Mouse (Mus musculus) CH12.LX (cell line): Measurements from ENCODE around the gene Bora. TPM values are rescaled to one million over a fixed set of nuclear protein-coding genes. Genes with fewer than 3 reads are reported as not detected.

ENCODE experiments used
- DNase-seq: peaks from one replicate; pipeline ENCODE4 v3.0.0-alpha.2; 2013; ENCODE audit errors: extremely low read depth
- H3K27ac ChIP-seq: 2 replicates; pipeline ENCODE4 v1.5.1; 2012; ENCODE audit warnings: low read depth, mild to moderate bottlenecking, control low read depth, moderate library complexity; ENCODE audit not compliant: insufficient read depth
- H3K27me3 ChIP-seq: replicated peaks from 2 replicates; pipeline ENCODE3; 2012; ENCODE audit warnings: inconsistent platforms
- H3K36me3 ChIP-seq, 2 experiments: replicated peaks in 1 of 2; 2 replicates each; pipeline versions ENCODE3 to v1.6.1; 2012; ENCODE audit warnings: inconsistent platforms in 1 of 2, low read length in 1 of 2, mild to moderate bottlenecking in 1 of 2, mixed read lengths in 1 of 2, moderate library complexity in 1 of 2; ENCODE audit not compliant: control insufficient read depth in 1 of 2, insufficient read depth in 1 of 2
- H3K4me1 ChIP-seq, 2 experiments: 2 replicates each; pipeline ENCODE4 v1.6.1; 2012; ENCODE audit warnings: inconsistent platforms in 1 of 2, moderate library complexity in 1 of 2; ENCODE audit not compliant: insufficient read depth in 2 of 2, control insufficient read depth in 1 of 2
- H3K4me2 ChIP-seq: 2 replicates; pipeline ENCODE4 v1.6.1; 2012; ENCODE audit warnings: low read depth, mild to moderate bottlenecking, control low read depth; ENCODE audit not compliant: poor library complexity, insufficient read depth, severe bottlenecking
- H3K4me3 ChIP-seq, 3 experiments: fragments of 150-350 bp in 1 of 3; sonication (generic) in 1 of 3; replicated peaks in 1 of 3; 2 replicates each; pipeline versions ENCODE3 to v1.5.1; 2011 to 2012; ENCODE audit warnings: low read depth in 2 of 3, low read length in 2 of 3, mild to moderate bottlenecking in 2 of 3, moderate library complexity in 2 of 3, control low read depth in 1 of 3, improper control_type of control experiment in 1 of 3, inconsistent platforms in 1 of 3, mixed read lengths in 1 of 3; ENCODE audit not compliant: poor library complexity in 1 of 3
- H3K79me2 ChIP-seq: replicated peaks from 2 replicates; pipeline ENCODE4 v1.6.1; 2012; ENCODE audit warnings: mild to moderate bottlenecking, moderate library complexity; ENCODE audit not compliant: control insufficient read depth, poor library complexity, insufficient read depth, severe bottlenecking; ENCODE audit errors: extremely low read depth
- H3K9ac ChIP-seq: 2 replicates; pipeline ENCODE4 v1.6.1; 2012; ENCODE audit warnings: low read depth, mild to moderate bottlenecking, control low read depth, moderate library complexity; ENCODE audit not compliant: insufficient read depth
- H3K9me3 ChIP-seq: replicated peaks from 2 replicates; pipeline ENCODE3; 2012; ENCODE audit warnings: low read length, inconsistent platforms, mixed read lengths
- BHLHE40 ChIP-seq: IDR thresholded peaks from 2 replicates; pipeline ENCODE4 v1.6.1; 2011; ENCODE audit warnings: mild to moderate bottlenecking, low read depth, low read length, improper control_type of control experiment
- CTCF ChIP-seq, 2 experiments: IDR thresholded peaks in 1 of 2; conservative IDR thresholded peaks in 1 of 2; 2 replicates each; pipeline ENCODE4 v1.5.1; 2011 to 2012; ENCODE audit warnings: low read depth in 2 of 2, low read length in 2 of 2, improper control_type of control experiment in 1 of 2, inconsistent platforms in 1 of 2, mild to moderate bottlenecking in 1 of 2, moderate library complexity in 1 of 2
- E2F4 ChIP-seq: IDR thresholded peaks from 2 replicates; pipeline ENCODE4 v1.6.1; 2011; ENCODE audit warnings: low read depth, low read length, improper control_type of control experiment; ENCODE audit not compliant: insufficient replicate concordance
- ETS1 ChIP-seq: conservative IDR thresholded peaks from 2 replicates; pipeline ENCODE4 v1.6.1; 2012; ENCODE audit warnings: low read depth, mild to moderate bottlenecking, inconsistent platforms, low read length, improper control_type of control experiment, moderate library complexity
- GABPA ChIP-seq: IDR thresholded peaks from 2 replicates; pipeline ENCODE4 v1.6.1; 2012; ENCODE audit warnings: low read depth, low read length, improper control_type of control experiment, inconsistent platforms; ENCODE audit not compliant: insufficient replicate concordance
- IRF4 ChIP-seq: IDR thresholded peaks from 2 replicates; pipeline ENCODE4 v1.6.1; 2014; ENCODE audit warnings: low read depth, mild to moderate bottlenecking, inconsistent platforms, low read length, improper control_type of control experiment
- JUN ChIP-seq: IDR thresholded peaks from 2 replicates; pipeline ENCODE4 v1.6.1; 2011; ENCODE audit warnings: low read depth, mild to moderate bottlenecking, low read length, improper control_type of control experiment, moderate library complexity; ENCODE audit not compliant: insufficient read depth
- JUND ChIP-seq: conservative IDR thresholded peaks from 2 replicates; pipeline ENCODE4 v1.6.1; 2011; ENCODE audit warnings: low read depth, low read length, improper control_type of control experiment
- MAFK ChIP-seq: IDR thresholded peaks from 2 replicates; pipeline ENCODE4 v1.6.1; 2011; ENCODE audit warnings: low read length, improper control_type of control experiment; ENCODE audit not compliant: insufficient replicate concordance
- MYC ChIP-seq: IDR thresholded peaks from 2 replicates; pipeline ENCODE4 v1.6.1; 2011; ENCODE audit warnings: low read depth, mild to moderate bottlenecking, improper control_type of control experiment, low read length
- NELFE ChIP-seq: IDR thresholded peaks from 2 replicates; pipeline ENCODE4 v1.6.1; 2011; ENCODE audit warnings: low read depth, low read length, improper control_type of control experiment
- NRF1 ChIP-seq: IDR thresholded peaks from 2 replicates; pipeline ENCODE4 v1.6.1; 2014; ENCODE audit warnings: low read depth, mild to moderate bottlenecking, inconsistent platforms, low read length, improper control_type of control experiment, moderate library complexity
- POLR2AphosphoS2 ChIP-seq: IDR thresholded peaks from 2 replicates; pipeline ENCODE4 v1.6.1; 2011; ENCODE audit warnings: low read depth, low read length, improper control_type of control experiment
- RCOR1 ChIP-seq: conservative IDR thresholded peaks from 2 replicates; pipeline ENCODE4 v1.6.1; 2012; ENCODE audit warnings: low read depth, mild to moderate bottlenecking, inconsistent platforms, low read length, improper control_type of control experiment
- SMC3 ChIP-seq: IDR thresholded peaks from 2 replicates; pipeline ENCODE4 v1.6.1; 2011; ENCODE audit warnings: low read depth, low read length, improper control_type of control experiment
- TBP ChIP-seq: conservative IDR thresholded peaks from 2 replicates; pipeline ENCODE4 v1.6.1; 2011; ENCODE audit warnings: low read depth, low read length, improper control_type of control experiment
- TCF12 ChIP-seq: IDR thresholded peaks from 2 replicates; pipeline ENCODE4 v1.6.1; 2014; ENCODE audit warnings: low read depth, mild to moderate bottlenecking, inconsistent platforms, low read length, improper control_type of control experiment
- USF1 ChIP-seq: IDR thresholded peaks from 2 replicates; pipeline ENCODE4 v1.6.1; 2014; ENCODE audit warnings: low read depth, mild to moderate bottlenecking, inconsistent platforms, low read length, improper control_type of control experiment
- ZNF384 ChIP-seq: IDR thresholded peaks from 2 replicates; pipeline ENCODE4 v1.6.1; 2012; ENCODE audit warnings: low read depth, low read length, improper control_type of control experiment, inconsistent platforms
- dilution Hi-C: fragments of 300-500 bp; cut with MboI; formaldehyde crosslinking; loops from 2 replicates; pipeline ENCODE4 v1.14.3; 2020; ENCODE audit warnings: low sequenced_read_pairs; ENCODE audit not compliant: extremely low pct_unique_long_range_greater_than_20kb, extremely low pct_ligation_motif_present
- in situ Hi-C: fragments of 300-500 bp; cut with MboI; formaldehyde crosslinking; loops from 3 replicates; pipeline ENCODE4 v1.14.3; 2019; ENCODE audit warnings: low sequenced_read_pairs, low pct_ligation_motif_present, low pct_unique_long_range_greater_than_20kb, mixed read lengths
- polyA plus RNA-seq: library from polyadenylated mRNA; unstranded; fragments of >175 nt; gene quantifications from 2 replicates; pipeline ENCODE4 v1.2.1, GENCODE M21; 2012; ENCODE audit warnings: low read depth; ENCODE audit not compliant: insufficient read length
- total RNA-seq, 2 experiments: library from RNA; depleted of rRNA; stranded (reverse); fragments of 300-350 nt in 1 of 2; fragments of >200 nt in 1 of 2; gene quantifications; 2 replicates each; pipeline ENCODE4 v1.2.3; 2012 to 2014

Gene Bora
- total and polyA plus RNA-seq, 3 experiments = 27.9 to 49.3 (median 44.7) TPM

DNA sequence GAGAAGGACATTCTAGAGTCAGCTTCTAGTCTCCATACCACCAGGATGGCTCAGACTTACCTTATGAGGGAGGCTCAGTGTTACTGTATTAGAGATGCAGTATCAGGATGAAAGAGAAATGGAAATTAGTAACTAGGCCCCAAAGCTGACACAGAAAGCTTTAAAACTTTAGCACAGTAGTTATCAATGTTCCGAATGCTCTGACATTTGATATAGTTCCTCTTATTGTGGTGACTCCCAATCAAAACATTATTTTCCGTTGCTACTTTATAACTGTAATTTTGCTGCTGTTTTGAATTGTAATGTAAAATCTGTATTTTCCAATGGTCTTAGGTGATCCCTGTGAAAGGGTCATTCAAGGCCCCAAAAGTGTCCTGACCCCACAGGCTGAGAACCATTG, 60.6 kb downstream of the Bora start:
- no peak for DNase-seq
- Histone ChIP-seq H3K79me2 (peaks cover 6% of the 10 kb centered on the region), H3K4me3 (no peak overlapping the region), H3K36me3 (peaks cover 62 to 85% of the 10 kb centered on the region in 2 experiments), H3K9ac (no peak overlapping the region), H3K27me3 (no peaks in the 10 kb centered on the region)
- no peak for TF ChIP-seq BHLHE40
- no peak for TF ChIP-seq JUN
- no peak for TF ChIP-seq CTCF (conservative IDR thresholded peaks at IDR 0.05 in 1 of 2, IDR thresholded peaks at IDR 0.05 in 1 of 2; ENCODE audit: low read depth in 2 of 2, low read length in 2 of 2)
- TF ChIP-seq TBP = no peak
- no peak for TF ChIP-seq GABPA
- no peak for TF ChIP-seq JUND
- no peak for TF ChIP-seq MYC
- TF ChIP-seq NELFE = no peak
- TF ChIP-seq ZNF384 = no peak
- no peak for TF ChIP-seq ETS1
- no peak for TF ChIP-seq POLR2AphosphoS2
- TF ChIP-seq NRF1 = no peak
- no peak for TF ChIP-seq E2F4
- TF ChIP-seq SMC3 = no peak
- TF ChIP-seq, all 38 proteins: peak for 0
- H3K4me2 ChIP-seq = no peak overlapping the region
- no peak overlapping the region for H3K27ac ChIP-seq
- dilution Hi-C loops = no loop called here
- in situ Hi-C loops = no loop called here
- peaks cover 0 to 2% of the 10 kb centered on the region in 2 experiments; a peak in 1 of 4 replicates for H3K4me1 ChIP-seq
- no peaks in the 10 kb centered on the region for H3K9me3 ChIP-seq

DNA sequence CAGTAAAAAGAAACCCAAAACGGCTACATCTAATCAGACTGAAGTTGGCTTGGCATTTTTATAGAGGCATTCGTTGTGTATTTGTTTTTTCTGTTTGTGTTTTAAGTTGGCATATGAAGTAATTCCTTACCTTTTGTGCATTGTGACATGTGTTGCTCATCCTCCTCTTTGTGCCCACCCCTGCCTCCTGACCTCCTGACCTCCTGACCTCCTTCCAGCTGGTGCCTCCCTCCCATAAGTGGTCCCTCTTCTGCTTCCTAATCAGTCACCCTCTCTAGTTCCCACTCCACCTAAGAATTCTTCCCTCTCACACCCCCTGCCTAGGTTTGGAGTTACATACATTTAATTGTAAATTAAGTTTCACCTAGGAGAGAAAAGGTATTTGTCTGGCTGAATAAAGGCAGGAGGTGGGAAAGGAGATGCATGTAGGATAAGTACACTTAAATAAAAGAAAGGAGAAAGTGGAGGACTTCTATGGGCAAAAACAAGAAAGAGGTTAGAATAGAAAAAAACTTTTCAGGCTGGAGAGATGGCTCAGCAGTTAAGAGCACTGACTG, 61.7 kb downstream of the Bora start:
- peaks cover 6% of the 10 kb centered on the region for H3K79me2 ChIP-seq
- no peak for DNase-seq
- no peak overlapping the region for H3K9ac ChIP-seq
- in situ Hi-C loops = no loop called here
- no peak overlapping the region for H3K4me3 ChIP-seq
- H3K27me3 ChIP-seq = no peaks in the 10 kb centered on the region
- peaks cover 62 to 85% of the 10 kb centered on the region in 2 experiments for H3K36me3 ChIP-seq
- no peak overlapping the region for H3K4me2 ChIP-seq
- dilution Hi-C loops = no loop called here
- no peaks in the 10 kb centered on the region for H3K9me3 ChIP-seq
- no peak overlapping the region for H3K27ac ChIP-seq
- no peak for TF ChIP-seq CTCF (conservative IDR thresholded peaks at IDR 0.05 in 1 of 2, IDR thresholded peaks at IDR 0.05 in 1 of 2; ENCODE audit: low read depth in 2 of 2, low read length in 2 of 2)
- no peak for TF ChIP-seq TCF12
- TF ChIP-seq IRF4 = no peak
- no peak for TF ChIP-seq RCOR1
- TF ChIP-seq POLR2AphosphoS2 = no peak
- TF ChIP-seq JUN = no peak
- TF ChIP-seq MAFK = no peak
- no peak for TF ChIP-seq NRF1
- no peak for TF ChIP-seq USF1
- TF ChIP-seq, all 38 proteins: peak for 0
- no peaks in the 10 kb centered on the region for H3K4me1 ChIP-seq
